Mouse (Mus musculus) MEL (cell line): ENCODE results near the gene Fam173a.

Experiments used
- CHD2 ChIP-seq: IDR thresholded peaks from 2 replicates; pipeline ENCODE4 v1.6.1; 2011; ENCODE audit warnings: low read length, improper control_type of control experiment
- CTCF ChIP-seq, 3 experiments: IDR thresholded peaks in 2 of 3; conservative IDR thresholded peaks in 1 of 3; 2 replicates each; pipeline ENCODE4 v1.5.1; 2011 to 2012; ENCODE audit warnings: low read length in 3 of 3, low read depth in 2 of 3, mild to moderate bottlenecking in 2 of 3, improper control_type of control experiment in 1 of 3, inconsistent platforms in 1 of 3, mixed read lengths in 1 of 3, moderate library complexity in 1 of 3; ENCODE audit not compliant: control insufficient read depth in 1 of 3, insufficient read depth in 1 of 3, poor library complexity in 1 of 3, severe bottlenecking in 1 of 3
- ETS1 ChIP-seq: IDR thresholded peaks from 2 replicates; pipeline ENCODE4 v1.6.1; 2012; ENCODE audit warnings: low read depth, mild to moderate bottlenecking, inconsistent platforms, low read length, improper control_type of control experiment, moderate library complexity
- HCFC1 ChIP-seq: IDR thresholded peaks from 2 replicates; pipeline ENCODE4 v1.6.1; 2012; ENCODE audit warnings: low read depth, mild to moderate bottlenecking, inconsistent platforms, low read length, improper control_type of control experiment, moderate library complexity
- MAFK ChIP-seq: IDR thresholded peaks from 2 replicates; pipeline ENCODE4 v1.6.1; 2011; ENCODE audit warnings: low read depth, mild to moderate bottlenecking, low read length, improper control_type of control experiment, borderline replicate concordance
- POLR2A ChIP-seq, 2 experiments: IDR thresholded peaks; 2 replicates each; pipeline ENCODE4 v1.6.1; 2011 to 2012; ENCODE audit warnings: low read length in 2 of 2, mild to moderate bottlenecking in 2 of 2, control low read depth in 1 of 2, improper control_type of control experiment in 1 of 2, low read depth in 1 of 2, moderate library complexity in 1 of 2; ENCODE audit not compliant: control insufficient read depth in 1 of 2, insufficient read depth in 1 of 2, poor library complexity in 1 of 2
- RAD21 ChIP-seq: IDR thresholded peaks from 2 replicates; pipeline ENCODE4 v1.6.1; 2011; ENCODE audit warnings: mild to moderate bottlenecking, low read depth, low read length, improper control_type of control experiment
- SIN3A ChIP-seq: IDR thresholded peaks from 2 replicates; pipeline ENCODE4 v1.6.1; 2012; ENCODE audit warnings: low read length, improper control_type of control experiment, inconsistent platforms
- ZNF384 ChIP-seq: IDR thresholded peaks from 2 replicates; pipeline ENCODE4 v1.6.1; 2012; ENCODE audit warnings: low read depth, mild to moderate bottlenecking, inconsistent platforms, low read length, improper control_type of control experiment

DNA sequence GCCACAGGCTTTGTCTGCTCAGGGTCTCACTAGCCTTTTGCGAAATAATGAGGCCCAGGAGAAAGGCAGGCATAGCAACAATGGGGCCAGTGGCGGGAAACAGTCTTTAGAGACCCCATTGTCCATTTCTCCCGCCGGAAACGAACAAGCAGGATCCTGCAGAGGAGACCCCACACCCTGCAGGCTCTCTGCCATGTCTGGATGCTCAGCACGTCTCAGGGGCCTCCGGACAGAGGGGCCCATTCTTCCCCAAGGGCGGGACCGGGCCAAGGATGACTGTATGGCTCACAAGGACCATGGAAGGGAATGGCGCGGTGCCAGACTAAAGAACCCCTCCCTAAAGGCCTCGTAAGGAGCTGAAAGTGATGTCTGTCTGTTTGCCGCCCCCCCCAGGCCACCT is 1.5 kb upstream of the Fam173a start:
- TF ChIP-seq ZNF384 (no peak), CTCF (IDR thresholded peaks at IDR 0.05 in 2 of 3, conservative IDR thresholded peaks at IDR 0.05 in 1 of 3; ENCODE audit: control insufficient read depth in 1 of 3, insufficient read depth in 1 of 3, low read depth in 2 of 3, low read length in 3 of 3, poor library complexity in 1 of 3, severe bottlenecking in 1 of 3) (no peak), POLR2A (IDR thresholded peaks at IDR 0.05; ENCODE audit: control insufficient read depth in 1 of 2, insufficient read depth in 1 of 2, low read depth in 1 of 2, low read length in 2 of 2, poor library complexity in 1 of 2) (no peak), RAD21 (no peak), CHD2 (no peak), MAFK (no peak), HCFC1 (no peak), SIN3A (no peak), ETS1 (no peak)
